Mouse (Mus musculus) intestine, embryonic 16.5 days (tissue): ENCODE results near the gene Gm28434. TPM values are rescaled to one million over a fixed set of nuclear protein-coding genes. Genes with fewer than 3 reads are reported as not detected.

Source experiments
- ATAC-seq: fragments of 200-750 bp; cut with Nextera tagmentation; 2 replicates; pipeline ENCODE4 v1.8.0; 2017; ENCODE audit warnings: moderate TSS enrichment, moderate library complexity
- H3K27ac ChIP-seq: fragments of 300-500 bp; sonication (generic); 2 replicates; pipeline ENCODE4 v1.5.1; 2014; ENCODE audit warnings: mild to moderate bottlenecking, low read length
- H3K27me3 ChIP-seq: fragments of 300-500 bp; sonication (generic); replicated peaks from 2 replicates; pipeline ENCODE4 v1.6.1; 2014; ENCODE audit warnings: low read length, control low read depth, mixed read lengths; ENCODE audit not compliant: control insufficient read depth, insufficient read depth
- H3K36me3 ChIP-seq: fragments of 300-500 bp; sonication (generic); 2 replicates; pipeline ENCODE4 v1.6.1; 2014; ENCODE audit warnings: low read length, control low read depth; ENCODE audit not compliant: control insufficient read depth, insufficient read depth
- H3K4me1 ChIP-seq: fragments of 300-500 bp; sonication (generic); 2 replicates; pipeline ENCODE4 v1.6.1; 2014; ENCODE audit warnings: low read length, control low read depth, mixed read lengths; ENCODE audit not compliant: control insufficient read depth, insufficient read depth
- H3K4me2 ChIP-seq: fragments of 300-500 bp; sonication (generic); 2 replicates; pipeline ENCODE4 v1.6.1; 2014; ENCODE audit warnings: low read depth, low read length, control low read depth
- H3K4me3 ChIP-seq: fragments of 300-500 bp; sonication (generic); 2 replicates; pipeline ENCODE4 v1.5.1; 2014; ENCODE audit warnings: mild to moderate bottlenecking, low read length
- H3K9ac ChIP-seq: fragments of 300-500 bp; sonication (generic); 2 replicates; pipeline ENCODE4 v1.6.1; 2014; ENCODE audit warnings: low read depth, low read length
- H3K9me3 ChIP-seq: fragments of 300-500 bp; sonication (generic); 2 replicates; pipeline ENCODE4 v1.6.1; 2016; ENCODE audit warnings: low read length, control low read depth; ENCODE audit not compliant: control insufficient read depth
- polyA plus RNA-seq: library from polyadenylated mRNA; unstranded; fragments of >200 nt; fragmentation: Nextera tagmentation; extraction: Ambion mirVana; gene quantifications from 2 replicates; pipeline ENCODE4 v1.2.1, GENCODE M21; 2015

Gene Gm28434
- polyA plus RNA-seq, 1 experiment from 2014 or later, result not detected

DNA sequence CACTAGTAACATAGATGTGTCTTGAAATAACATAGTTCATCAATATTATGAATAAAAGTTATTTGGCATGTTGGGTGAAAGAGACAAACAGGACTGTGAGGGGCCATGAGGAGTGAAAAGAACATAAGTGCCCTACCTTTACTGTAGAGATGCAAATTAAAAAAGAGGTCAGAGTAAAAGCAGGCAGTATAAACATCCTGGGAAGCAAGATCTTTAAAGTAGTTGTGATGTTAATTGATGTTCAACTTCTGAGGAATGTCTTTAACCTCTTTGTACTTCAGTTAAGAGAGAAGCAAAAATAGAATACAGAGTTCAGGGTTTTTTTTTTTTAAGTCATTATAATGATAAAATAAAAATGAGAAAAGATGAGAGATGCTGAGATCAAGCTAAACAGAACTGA lies 35.9 kb downstream of the Gm28434 start:
- Histone ChIP-seq H3K36me3 (no peaks in the 10 kb centered on the region), H3K4me1 (no peaks in the 10 kb centered on the region), H3K27ac (no peak overlapping the region), H3K9me3 (no peaks in the 10 kb centered on the region), H3K27me3 (no peaks in the 10 kb centered on the region), H3K4me2 (no peak overlapping the region), H3K4me3 (no peak overlapping the region), H3K9ac (no peak overlapping the region)
- ATAC-seq, result no peak

Other genes starting within 250 kb of the Gm28434 start
- gene Csn1s2a, start 194.9 kb upstream of the Gm28434 start, polyA plus RNA-seq, result not detected in 2 replicates
- not detected in 2 replicates for gene Csn1s2b, start 161.4 kb upstream of the Gm28434 start, polyA plus RNA-seq
- not detected in 2 replicates for gene Prr27, start 143.8 kb upstream of the Gm28434 start, polyA plus RNA-seq
- gene Odam, start 84.5 kb upstream of the Gm28434 start, polyA plus RNA-seq, result not detected in 2 replicates
- 0.22 TPM in 1 of 2 replicates, not detected in the other for gene Csn3, start 43.9 kb upstream of the Gm28434 start, polyA plus RNA-seq
- not detected in 2 replicates for gene 2310003L06Rik, start 58 bp upstream of the Gm28434 start, polyA plus RNA-seq
- not detected in 2 replicates for gene Cabs1, start 9.9 kb downstream of the Gm28434 start, polyA plus RNA-seq
- not detected in 2 replicates for gene Smr3a, start 33.0 kb downstream of the Gm28434 start, polyA plus RNA-seq
- gene Smr2, start 117.0 kb downstream of the Gm28434 start, polyA plus RNA-seq, result not detected in 2 replicates
- gene Gm11116, start 142.0 kb downstream of the Gm28434 start, polyA plus RNA-seq, result not detected in 2 replicates
- gene Gm11115, start 184.6 kb downstream of the Gm28434 start, polyA plus RNA-seq, result not detected in 2 replicates